Mouse (Mus musculus) monocyte, adult 2 months (primary cell): Measurements from ENCODE around the gene Usp20.

Experiments used
- DNase-seq, 2 experiments: peaks; one replicate each; pipeline ENCODE4 v3.0.0; 2022; ENCODE audit warnings: low spot score in 2 of 2, low read depth in 1 of 2

The Usp20 gene

DNA sequence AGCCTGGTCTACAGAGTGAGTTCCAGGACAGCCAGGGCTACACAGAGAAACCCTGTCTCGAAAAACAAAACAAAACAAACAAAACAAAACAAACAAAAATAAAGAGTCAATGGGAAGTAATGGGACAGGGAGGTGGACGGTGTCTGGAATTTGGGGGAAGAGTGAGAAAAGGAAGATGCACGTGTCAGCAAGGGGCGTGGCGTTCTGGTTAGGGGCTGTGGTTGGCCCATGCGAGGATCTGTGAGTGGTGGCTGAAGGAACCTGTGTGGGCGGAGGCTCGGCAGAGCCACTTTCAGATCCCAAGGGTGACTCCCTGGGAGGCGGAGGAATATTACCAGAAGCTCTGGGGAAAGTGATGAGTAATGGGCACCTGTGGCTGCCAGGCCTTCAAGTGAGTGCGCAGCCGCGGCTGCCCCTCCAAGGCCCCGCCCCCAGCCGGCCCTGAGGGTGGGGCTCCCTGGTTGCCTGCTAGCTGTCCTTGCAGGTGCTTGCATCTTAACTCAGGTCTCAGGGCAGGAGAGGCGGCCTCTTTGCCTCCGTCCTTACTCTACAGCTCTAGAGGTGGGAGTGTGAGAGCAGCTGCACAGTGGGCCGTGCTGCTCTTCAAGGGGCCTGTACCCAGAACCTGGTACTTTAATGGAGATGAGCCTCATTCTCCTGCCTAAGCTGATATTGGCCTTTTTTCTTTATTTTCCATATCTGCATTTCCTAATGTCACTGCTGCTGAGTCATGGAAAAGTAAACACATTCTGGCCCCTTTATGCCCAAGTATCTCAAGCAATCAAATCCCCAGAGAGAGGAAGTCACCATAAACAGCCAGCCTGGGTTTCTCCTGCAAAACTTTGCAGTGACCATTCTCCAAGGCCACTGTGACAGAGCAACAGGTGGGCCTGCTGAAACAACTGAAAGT, 3.3 kb downstream of the Usp20 start:
- DNase-seq = no peak

DNA sequence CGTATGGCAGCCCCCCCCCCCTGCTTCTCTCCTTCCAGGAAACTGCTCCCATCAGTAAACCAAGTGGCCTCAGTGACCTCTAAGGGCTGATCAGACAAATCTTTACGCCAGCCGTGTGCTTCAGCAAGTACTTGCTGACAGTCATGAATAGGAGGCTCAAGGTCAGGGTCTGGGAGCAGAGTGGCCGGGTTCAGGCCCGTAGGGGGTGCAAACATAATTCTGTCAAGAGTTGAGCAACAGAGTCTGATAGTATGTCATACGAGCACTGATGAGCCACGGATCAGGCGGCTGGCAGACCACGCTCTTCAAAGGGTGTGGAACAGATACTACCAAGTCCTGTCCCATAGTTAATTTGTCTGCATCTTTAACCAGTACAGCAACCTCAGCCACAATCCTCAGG, 8.1 kb downstream of the Usp20 start:
- no peak for DNase-seq

DNA sequence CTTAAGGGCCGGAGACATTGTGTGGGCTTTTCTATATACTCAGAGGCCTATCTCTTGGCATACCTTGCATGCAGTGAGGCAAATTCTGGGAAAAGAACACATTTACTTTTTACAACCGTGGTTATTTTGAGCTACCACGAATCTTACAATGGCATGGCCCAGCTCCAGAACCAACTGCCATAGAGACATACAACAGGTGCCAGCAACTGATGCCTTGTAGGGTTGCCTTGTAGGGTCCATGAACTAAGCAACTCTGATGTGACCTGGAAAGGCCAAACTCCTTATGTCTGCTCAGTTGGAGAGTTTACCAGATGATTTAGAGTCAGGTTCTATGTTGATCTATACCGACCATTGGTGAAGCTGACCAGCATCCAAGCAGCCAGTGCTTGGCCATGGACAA, 12.8 kb downstream of the Usp20 start:
- DNase-seq = no peak

DNA sequence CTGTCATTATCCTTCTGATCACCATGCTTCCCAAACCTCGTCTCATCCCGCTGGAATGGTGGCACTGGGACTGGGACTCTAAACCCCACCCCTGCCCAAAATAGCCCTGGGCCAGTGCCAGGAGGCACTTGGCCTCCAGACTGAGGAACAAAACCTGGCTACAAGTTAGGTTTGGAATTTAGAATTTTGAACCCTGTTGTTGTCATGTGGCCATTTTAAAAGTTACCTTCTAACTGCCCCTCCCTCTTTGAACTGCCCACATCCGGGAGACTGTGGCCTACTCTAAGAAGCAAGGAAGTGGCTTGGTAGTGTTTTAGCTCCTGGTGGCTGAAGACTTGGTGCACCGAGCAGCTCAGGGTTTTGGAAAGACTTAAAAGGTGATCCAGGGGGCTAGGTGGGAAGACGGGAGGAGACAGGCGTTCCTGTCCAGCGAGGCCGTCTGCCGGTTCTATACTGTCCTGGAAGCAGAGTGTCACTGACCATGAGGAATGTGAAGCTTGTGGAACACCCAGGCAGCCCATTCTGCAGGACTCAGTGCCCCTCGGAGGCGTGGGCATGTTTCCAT, 13.4 kb downstream of the Usp20 start:
- DNase-seq = no peak

DNA sequence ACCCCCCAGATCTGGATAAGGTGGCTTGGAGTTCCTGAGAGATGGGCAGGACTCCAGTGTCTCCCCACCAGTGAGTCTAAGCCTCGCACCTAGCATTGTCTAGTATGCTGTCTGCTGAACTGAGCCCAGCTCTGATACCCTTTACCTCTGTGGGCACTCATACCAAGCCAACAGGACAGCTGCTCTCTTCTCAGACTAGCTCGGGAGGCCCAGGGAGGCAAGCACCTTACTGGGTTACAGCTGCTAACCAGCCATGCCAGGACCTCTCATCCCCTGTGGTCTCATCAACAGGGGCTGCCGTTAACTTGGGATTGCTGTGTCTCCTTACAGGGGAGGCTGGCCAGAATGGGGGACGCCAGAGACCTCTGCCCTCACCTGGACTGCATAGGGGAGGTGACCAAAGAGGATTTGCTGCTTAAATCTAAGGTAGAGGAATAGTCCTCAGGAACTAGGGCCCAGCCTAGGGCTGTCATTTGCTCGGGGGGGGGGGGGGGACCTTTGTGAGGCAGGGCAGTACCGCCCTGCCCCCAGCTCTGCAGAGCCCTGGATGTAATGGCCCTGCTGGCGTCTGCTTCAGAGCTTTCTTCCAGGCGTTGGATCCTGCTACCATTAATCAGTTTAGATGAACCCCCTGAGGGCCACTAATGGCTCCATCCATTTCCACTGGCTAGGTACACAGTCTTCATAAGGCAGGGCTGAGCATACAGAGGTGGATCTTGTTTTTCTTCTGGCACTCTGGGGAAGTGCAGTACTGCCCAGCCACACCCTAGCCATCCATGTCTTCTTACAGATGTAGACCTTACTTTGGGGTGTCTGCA, 16.6 kb downstream of the Usp20 start:
- DNase-seq = no peak

DNA sequence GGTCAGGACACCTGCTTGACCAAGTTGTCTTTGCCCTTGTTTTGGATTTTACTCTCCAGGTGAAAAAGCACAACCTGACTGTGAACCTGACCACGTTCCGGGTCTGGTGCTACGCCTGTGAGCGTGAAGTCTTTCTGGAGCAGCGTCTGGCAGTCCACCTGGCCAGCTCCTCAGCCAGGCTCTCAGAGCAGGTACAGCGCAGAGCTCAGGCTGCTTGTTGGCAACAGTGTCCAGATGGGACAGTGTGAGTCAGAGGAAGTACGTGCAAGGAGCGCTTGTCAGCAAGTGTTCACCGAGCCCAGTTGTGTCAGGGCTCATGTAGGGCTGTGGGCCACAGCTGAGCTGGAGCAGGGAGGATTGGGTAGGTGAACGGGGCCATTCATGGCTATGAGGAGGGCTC, 20.8 kb downstream of the Usp20 start:
- no peak for DNase-seq

DNA sequence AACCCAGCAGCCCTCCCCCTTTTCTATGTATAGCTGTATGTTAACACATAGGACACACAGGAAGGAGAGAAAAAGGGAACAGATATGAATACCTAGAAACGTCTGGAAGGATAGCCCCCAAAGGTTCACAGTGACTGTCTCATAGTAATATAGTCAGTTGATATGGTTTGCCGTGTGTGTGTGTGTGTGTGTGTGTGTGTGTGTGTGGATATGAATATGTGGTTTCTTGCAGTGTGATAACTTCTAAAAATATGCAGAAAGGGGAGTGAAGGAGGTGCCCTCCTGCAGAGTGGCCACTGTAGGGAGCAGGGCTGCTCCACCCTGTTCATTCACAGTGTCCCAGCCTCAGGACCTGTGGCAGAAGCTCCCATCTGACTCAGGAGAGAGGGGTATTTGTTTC, 23.4 kb downstream of the Usp20 start:
- no peak for DNase-seq

DNA sequence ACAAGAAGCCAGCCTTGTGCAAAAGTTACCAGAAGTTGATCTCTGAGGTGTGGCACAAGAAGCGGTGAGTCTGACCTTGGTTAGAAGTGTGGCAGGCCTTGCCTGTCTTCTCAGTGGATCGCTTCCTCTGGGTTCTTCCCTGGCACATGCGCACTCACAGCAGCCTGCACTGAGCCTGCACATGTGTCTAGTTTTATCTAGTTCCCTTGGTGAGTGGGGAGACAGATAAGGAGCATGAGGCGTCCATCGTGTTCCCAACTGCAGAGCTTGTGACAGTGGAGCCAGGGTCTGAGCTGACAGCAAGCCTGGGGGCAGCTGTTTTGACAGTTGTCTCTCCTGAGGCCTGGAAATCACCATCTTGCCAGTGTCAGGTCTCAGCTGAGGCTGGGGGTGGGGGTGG, 24.4 kb downstream of the Usp20 start:
- DNase-seq = no peak

DNA sequence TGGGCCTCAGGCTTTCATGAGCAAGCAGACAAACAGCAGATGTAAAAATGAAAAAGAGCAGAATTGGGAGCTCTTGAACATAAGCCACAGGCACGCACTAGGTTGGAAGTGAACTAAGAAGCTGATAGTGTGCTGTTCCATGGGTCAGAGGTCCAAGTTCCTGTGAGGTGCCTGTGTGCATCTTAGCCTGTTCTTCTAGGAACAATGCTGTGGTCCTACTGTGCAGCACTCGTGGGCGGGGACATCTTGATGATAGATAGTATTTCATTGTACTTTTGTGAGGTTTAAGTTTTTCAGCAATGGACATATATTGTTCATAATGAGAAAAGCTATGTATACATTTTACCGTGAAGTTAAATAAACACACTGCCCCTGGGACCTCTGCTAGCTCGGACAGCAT, 25.1 kb downstream of the Usp20 start:
- DNase-seq = no peak

DNA sequence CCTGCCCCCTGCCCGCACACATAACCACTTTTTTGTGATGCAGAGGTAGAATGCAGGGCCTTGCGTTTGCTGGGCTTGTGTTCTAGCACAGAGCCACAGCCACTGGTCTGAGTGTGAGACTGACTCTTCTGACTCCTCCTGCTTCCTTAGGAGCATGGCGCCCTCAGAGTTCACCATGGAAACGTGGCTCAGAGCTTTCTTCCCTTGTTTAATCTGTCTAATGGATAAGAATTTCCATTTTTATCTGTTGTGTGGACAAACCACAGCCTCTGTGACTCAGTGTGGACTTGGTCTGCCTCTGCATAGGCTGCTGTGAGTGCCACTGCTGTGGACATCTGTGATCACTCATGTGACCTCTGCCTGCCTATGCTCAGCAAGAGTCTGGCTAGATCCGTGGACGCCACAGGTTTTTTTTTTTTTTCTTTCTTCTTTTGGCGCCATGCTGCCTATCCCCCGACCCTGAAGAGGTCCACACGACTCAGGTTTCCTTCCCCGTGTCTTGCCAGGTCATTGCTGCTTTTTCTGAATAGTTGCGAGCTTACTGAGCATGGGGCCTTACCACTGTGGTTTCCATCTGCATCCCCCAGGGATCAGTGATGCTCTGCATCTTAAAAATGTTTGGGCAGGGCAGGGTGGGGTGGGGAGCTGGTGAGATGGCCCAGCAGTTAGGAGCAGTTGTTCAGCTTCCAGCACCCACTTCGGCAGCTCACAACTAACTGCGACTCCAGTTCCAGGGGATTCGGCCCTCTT, 31.5 kb downstream of the Usp20 start:
- no peak for DNase-seq

DNA sequence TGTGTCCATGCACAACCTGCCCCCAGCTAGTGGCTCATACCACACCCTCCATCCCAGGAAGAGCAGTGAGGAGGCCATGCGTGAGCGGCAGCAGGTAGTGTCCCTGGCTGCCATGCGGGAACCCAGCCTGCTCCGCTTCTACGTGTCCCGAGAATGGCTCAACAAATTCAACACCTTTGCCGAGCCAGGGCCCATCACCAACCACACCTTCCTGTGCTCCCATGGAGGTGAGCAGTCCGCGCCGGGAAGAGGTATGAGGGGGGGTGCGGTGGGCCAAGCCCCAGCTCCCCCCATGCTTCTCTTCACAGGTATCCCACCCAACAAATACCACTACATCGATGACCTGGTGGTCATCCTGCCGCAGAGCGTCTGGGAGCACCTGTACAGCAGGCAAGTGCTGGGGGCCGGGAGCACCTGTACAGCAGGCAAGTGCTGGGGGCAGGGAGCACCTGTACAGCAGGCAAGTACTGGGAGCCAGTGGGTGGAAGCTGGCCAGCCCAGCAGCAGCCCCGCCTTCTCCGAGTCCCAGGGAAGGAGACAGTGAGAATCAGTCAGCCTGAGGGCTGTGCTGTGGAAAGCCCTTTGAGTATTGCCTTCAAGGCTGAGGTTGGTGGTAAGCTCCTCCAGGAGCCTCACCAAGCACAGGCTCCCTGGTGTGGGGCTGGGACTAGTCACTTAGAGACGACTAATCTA, 35.7 kb downstream of the Usp20 start:
- DNase-seq = no peak

DNA sequence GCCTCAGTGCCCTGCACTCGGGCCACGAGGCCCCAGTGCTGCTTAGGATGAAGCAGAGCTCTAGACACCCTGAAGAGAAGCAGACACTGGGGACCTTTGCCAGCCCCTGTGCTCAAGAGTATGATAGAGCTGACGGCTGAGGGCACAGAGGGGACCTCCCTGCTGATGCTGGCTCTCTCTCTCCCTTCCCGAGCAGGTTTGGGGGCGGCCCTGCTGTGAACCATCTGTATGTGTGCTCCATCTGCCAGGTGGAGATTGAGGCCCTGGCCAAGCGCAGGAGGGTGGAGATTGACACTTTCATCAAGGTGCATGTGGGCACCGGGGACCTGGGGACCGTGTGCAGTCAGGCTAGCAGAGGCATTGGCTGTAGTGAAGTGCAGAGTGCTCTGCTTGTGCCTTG, 36.4 kb downstream of the Usp20 start:
- DNase-seq = no peak

DNA sequence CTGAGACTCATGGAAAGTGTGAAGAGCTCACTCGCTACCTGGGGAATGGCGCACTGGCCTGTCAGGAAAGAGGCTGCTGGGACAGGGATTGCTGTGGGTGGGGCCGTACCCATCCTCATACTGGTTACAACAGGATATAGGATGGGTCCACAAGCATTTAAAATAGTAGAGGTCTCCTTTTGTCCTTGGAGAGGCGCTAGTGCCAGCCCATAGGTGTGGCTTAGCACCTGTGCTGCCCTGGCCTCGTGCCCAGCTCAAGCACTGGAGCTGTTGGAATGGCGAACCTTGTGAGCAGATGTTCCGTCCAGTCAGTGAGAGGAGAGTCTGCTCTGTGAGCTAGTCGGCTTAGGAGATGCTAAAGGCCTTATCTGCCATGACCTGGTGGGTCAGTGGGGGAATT, 36.9 kb downstream of the Usp20 start:
- DNase-seq = no peak

DNA sequence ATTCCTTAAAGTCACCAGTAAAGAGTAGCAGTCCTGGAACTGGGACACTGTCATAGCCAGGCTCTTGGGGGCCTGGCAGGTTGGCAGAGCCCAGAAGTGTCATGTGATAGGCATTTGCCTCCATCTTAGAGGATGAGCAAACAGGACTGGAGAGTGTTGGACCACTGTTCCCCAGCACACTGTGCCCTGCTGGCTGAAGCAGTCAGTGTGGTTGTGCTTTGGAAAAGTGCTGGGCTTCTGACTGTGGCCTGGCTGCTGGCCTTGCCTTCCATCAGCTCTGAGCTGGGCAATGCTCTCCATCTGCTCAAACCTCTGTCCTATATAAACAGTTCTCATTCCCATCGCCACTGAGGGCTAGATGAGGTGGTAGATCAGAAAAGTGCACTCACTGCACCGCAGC, 38.1 kb downstream of the Usp20 start:
- no peak for DNase-seq

DNA sequence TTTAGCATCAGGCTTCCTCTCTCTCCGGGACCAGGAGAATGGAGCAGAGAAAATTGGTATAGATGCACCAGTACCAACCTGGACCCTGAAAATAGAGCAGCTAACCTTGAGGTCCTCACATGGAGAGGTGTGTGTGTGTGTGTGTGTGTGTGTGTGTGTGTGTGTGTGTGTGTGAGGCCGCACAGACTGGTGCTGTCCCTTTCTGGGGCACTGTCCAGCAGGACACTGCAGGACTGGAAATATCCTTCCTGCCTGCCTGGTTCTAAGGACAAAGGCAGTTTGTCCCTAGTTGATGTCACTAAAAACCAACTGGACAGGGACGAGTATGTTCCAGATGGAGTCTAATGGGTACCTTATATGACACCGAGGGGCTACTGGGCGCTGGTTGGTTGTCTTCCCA, 41.9 kb downstream of the Usp20 start:
- DNase-seq = no peak

DNA sequence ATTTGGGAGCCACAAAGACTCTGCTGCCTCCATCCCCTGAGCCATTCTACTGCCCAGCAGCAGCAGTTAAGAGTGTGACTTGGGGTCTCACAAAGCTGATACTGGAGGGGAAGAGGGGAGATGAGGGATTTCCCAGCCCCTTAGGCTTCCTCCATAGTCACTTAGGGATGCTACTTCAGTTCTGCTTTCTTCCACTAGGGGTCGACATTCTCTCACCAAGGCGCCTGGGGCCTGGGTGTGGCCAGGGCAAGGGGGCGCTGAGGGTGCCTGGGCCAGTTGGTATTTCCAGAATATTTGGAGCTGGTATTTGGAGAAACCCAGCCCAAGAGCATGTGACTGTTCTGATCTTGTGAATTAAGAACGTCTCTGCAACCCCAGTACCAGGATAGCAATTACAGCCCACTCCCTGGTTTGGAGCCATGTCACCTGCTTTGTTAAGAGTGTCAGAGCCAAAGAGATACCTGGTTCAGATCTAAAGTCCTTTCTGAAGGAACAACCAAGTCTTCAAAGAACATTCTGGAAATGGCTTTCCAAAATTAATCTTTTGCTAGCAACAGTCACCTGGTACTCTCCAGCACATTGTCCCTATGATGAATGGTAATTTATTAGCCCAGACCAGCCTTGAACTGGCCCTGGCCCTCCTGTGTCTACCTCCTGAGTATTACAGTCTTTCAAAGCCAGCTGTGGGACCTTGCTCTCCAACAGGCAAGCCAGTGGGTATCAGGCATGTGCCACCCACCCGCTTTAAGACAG, 42.7 kb downstream of the Usp20 start:
- peak; percentile 19 to 24 for DNase-seq

DNA sequence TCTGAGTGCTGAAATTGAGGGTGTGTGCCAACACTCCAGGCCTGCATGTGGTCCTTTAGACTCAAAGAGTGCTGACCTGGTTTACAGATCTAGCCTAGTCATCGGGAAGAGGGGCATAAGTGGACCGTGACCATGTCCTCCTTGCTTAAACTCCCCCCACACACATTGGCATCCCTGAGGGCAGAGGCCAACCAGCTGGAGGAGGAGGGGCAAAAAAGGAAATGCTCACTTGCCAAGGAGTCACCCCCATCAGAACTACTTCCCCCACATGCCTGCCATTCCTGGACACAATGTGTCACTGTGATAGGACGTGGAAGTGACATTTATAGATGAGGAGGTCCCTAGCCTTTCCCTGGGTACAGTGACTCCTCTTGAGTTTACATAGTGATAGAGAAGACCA, 43.4 kb downstream of the Usp20 start:
- no peak for DNase-seq

DNA sequence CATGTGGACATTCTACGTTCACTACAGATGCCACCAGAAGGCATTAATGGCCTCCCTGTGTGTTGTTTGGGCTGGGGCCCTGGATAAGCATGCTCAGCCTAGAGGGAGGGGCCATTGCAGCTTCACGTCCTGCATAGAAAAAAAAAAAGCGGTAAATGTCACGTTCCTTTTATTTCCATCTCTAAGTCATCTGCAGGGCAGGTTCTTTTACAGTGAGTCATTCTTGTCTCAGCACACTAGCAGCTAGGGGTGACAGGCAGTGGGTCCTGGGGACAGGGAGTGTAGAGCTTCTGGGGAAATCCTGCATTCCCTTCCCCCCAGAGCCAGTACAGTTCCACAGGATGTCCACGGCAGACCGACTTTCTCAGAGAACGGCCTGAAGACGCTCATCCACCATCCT, 44.6 kb downstream of the Usp20 start:
- no peak for DNase-seq

DNA sequence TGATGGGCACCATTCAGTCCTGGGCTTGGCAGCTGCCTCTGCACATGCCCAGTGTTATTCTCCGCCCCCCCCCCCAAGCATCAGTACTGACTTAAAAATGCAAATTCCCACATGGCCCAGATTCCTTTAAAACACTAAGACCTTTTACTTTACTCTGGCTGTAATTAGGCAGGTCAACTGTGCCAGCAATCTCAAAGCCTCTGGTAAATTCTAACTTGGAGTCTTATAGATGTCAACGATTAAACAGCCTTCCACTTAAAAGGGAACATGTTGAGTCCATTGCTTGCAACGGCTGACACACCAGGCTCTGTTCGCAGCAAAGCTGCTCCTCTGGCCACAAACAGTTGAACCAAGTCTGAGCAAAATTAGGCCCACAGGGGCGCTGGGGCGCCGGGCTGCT, 49.9 kb downstream of the Usp20 start:
- no peak for DNase-seq

DNA sequence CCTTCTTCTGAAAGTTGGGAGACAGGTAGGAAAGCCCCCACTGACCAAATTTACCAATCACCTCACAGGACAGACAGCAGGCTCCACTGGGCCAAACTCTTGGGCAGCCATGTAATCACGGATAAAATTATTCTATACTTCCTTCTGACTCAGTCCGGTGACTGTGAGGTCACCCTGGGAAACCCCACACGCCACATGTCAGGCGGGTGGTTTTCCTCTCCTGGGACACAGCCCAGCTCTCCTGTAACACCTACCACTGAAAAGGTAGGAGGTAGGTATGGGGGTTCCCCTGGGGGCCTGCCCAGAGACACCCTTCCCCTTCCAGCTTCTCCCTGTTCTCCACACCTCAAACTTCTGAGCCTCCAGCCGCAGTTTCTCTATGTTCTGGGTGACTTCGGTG, 54.7 kb downstream of the Usp20 start:
- no peak for DNase-seq
